Mouse (Mus musculus) common myeloid progenitor, adult 5-6 weeks (primary cell): ENCODE measurements at regions not wholly inside any gene's neighbourhood (a gene's known extent, or its start where the extent isn't known, plus 50 kb on each side); places are given as distances from the start of the nearest gene placed in this dataset.
"Not testable (repeated sequence)": the region's sequence is repeated elsewhere in the genome, so short reads cannot be mapped to it uniquely, and the experiment has no call there.

Experiments used
- ATAC-seq: replicated peaks from 2 replicates; pipeline ENCODE4 v1.8.0; 2016; ENCODE audit warnings: low read depth, mild to moderate bottlenecking, moderate TSS enrichment, inconsistent platforms; ENCODE audit not compliant: poor library complexity, severe bottlenecking

DNA sequence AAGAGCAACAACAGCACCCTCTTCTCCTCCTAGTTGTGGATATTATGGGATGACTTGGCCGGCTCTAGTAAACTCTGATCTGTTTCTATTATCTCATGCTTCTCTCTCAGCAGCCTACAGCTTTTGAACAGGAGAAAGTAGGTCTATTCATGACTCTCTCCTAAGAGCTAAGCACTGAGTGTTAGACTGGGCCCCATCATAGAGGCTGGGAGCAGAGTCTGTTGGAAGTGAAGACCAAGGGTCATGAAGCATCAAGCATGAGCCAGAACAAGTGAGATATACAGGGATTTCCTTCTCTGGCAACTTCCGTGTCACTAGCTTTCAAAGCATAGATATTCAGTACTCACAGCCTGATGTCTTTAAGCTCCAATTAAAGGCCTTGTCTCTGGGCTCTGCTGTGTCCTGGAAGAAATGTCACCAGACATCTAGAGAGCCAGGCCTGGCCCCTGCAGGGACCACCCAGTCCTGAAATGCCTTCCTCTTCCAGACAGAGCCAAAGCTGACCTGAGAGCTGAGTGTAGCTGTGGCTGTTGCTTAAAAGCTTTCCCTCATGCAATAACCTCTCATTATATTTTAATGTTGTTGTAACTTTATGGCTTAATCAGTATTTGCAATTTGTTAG is 386.4 kb upstream of the Zfp703 start:
- no peak for ATAC-seq

GRCm38 (mm10) chr8:26591266-26591665 is 385.9 kb upstream of the Zfp703 start:
- ATAC-seq: no peak

- ATAC-seq: peak; percentile 50; the same call in 1 of the 2 replicates
Measured at GRCm38 (mm10) chr8:26593536-26594368, 383.4 kb upstream of the Zfp703 start.

GRCm38 (mm10) chr8:26594369-26594920 is 382.7 kb upstream of the Zfp703 start:
- ATAC-seq: no peak

DNA sequence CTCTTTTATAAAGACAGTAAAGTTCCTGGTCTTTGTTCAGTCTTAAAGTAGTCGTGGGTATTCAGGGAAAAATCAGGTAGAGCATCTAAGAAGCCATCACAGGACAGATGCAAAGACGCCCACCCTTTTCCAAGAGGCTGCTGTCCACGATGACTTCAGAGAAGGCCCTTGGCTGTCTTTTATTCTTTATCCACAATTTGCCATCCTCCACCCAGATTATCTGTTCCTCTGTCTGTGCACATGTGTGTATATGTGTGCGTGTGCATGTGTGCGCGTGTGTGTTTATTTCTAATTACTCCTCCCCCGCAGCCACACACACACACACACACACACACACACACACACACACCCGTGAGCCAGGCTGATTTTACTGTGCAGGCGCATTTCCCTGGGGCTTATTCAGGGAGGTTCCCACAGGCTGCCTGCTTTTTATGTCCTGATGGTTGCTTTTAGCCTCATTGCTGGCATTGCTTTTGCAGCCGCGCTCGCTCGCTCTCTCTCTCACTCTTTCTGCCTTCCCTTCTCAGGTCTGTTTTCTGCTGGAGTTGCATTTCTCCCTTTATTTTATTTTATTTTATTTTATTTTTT is 381.6 kb upstream of the Zfp703 start:
- no peak for ATAC-seq

DNA sequence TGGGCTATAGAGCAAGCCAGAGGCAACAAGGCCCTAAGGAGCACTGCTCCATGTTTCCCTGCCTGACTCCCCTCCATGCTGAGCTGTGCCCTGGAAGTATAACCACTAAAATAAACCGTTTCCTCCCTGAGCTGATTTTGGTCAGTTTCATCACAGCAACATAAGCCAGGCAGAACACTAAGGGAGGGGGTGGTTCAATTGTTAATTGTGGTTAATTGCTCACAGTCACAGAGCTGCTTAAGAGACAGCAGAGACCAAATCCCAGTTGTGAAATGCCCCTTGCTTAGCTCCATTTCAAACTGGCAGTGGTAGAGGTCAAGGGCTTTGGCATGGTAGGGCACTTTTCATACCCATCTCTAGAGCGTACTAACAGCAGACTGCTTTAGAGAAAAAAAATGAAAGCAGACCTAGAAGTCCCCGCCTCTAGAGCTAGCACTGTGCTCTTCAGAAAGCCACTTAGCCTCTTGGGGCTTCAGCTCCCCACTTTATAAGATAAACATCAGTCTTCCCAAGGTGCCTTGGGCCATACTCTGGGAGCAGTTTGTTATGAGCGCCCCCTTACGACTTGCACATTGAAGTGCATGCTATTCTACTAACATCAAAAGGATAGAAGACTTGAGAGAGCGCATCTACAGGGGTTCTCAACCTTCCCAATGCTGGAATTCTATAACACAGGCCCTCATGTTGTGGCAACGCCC is 380.3 kb upstream of the Zfp703 start:
- peak; percentile 71 for ATAC-seq

- ATAC-seq: no peak
Measured at GRCm38 (mm10) chr8:26598520-26598919, 378.6 kb upstream of the Zfp703 start.

GRCm38 (mm10) chr8:26600127-26600526 is 377.0 kb upstream of the Zfp703 start:
- no peak for ATAC-seq

- no peak for ATAC-seq
Measured at GRCm38 (mm10) chr8:26608001-26608400, 369.1 kb upstream of the Zfp703 start.

DNA sequence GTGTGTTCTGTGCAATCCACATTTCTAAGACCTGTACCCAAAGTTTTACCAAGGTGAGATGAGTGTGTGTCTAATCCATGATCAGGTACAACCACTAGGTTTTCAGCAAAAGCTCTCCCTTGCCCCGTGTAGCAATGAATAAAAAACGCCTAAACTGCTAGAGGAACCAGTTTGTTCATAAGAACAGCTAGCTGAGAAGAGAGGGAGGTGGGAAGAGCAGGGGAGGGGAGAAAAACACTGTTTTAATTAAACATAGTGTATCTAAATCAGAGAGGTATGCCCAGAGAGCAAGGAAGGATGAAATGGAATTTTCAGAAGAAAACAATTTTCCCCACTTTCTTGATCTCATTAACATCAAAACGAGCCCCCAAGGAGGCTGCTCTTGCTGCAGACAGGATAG is 368.5 kb upstream of the Zfp703 start:
- ATAC-seq: no peak

GRCm38 (mm10) chr8:26612153-26612552 is 365.0 kb upstream of the Zfp703 start:
- no peak for ATAC-seq

DNA sequence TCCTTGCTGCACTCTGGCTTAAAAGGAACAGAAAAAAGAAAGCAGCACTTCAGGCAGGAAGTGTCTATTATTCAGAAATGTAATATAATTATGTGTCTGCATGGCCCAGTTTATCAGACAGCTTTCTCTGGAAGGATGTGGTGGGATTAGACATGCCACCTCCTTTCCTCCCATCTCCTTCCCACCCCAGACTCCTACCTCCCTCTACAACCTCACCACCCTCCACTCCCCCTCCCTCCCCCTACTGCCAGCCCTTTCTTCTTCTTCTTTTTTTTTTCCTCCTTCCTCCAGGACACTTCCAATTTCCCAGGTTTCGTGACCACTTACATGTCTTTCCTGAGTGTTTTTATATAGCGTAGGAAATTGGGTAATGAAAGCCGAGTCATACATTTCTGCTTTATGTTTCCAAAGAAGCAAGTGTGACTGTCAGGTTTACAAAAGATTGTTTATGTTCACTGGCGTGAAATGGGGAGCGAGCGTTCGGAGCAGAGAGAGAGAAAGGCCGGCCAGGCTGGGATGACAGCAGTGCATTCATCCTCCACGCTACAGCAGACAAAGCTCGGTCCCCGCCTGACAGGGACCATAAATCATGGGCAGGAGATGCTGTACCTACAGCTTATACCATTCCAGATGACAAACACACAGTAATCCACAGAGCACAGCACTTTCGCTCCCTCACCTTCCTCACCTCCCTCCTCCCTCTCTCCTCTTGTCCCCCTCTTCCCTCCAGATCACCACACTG is 354.6 kb upstream of the Zfp703 start:
- ATAC-seq: peak; percentile 47; the same call in 1 of the 2 replicates

DNA sequence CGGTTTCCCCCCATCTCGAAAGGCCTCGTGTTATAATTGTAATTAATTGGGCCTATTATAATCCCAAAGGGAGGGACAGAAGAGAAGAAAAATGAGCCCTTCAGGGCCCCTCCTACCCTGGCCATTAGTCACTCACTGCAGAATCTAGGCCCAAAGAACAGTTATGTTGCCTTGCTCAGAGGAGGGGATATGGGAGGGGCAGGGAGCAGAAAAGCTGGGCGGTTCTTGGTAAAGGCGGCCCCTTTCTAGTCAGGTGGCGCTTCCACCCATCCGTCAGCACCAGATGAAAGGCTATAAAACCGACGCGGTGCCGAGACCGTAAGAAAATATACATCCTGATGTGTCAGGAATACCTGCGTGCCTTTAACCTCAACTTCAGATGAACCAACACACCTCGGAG is 350.9 kb upstream of the Zfp703 start:
- no peak for ATAC-seq

- no peak for ATAC-seq
Measured at GRCm38 (mm10) chr8:26626651-26627077, 350.5 kb upstream of the Zfp703 start.

DNA sequence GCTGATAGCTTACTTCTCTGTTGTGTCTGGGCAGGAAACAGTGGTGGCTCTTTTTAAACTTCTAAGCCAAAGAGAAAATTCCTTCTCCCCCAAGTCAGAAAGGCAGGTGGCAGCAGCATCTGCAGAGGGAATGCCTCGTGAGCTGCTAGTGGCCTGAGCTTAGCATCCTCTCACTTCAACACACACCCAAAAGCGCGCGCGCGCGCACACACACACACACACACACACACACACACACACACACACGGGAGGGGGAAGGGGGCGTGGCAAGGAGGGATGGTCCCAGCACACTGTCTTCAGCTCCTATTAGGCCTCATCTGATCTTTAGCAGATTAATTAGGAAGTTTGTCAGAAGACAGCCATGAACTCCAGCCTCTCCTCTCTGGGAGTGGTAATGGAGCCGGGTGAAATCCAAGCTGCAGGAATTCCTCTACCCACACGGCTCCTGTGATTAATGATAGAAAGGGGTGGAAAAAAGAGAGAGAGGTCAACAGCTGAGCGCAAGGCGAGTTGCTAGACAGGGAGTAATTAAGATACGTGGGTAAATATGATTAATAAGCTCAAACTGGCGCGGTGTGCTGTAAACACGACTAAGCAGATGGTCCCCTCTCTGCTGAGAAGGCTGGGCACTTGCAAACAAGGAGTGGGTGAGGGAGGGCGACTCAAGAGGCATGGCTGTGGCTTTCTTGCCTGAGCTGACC is 349.8 kb upstream of the Zfp703 start:
- no peak for ATAC-seq

DNA sequence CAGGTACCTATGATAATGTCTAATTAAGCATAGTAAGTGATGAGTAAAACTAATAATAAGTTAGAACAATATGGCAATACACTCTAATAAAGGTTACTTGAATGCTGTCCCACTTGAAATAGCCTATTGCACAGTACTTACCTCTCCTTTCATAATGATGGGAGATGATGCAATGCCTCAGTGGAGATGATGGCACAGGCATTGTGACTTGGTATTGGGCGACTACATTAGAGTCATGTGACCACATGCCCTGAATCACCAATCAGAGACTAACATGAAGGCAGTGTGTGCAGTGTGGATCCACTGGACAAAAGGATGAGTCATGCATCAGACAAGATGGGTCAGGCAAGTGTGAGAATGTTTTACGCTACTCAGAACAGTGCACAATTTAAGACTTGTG is 346.6 kb upstream of the Zfp703 start:
- ATAC-seq: no peak

DNA sequence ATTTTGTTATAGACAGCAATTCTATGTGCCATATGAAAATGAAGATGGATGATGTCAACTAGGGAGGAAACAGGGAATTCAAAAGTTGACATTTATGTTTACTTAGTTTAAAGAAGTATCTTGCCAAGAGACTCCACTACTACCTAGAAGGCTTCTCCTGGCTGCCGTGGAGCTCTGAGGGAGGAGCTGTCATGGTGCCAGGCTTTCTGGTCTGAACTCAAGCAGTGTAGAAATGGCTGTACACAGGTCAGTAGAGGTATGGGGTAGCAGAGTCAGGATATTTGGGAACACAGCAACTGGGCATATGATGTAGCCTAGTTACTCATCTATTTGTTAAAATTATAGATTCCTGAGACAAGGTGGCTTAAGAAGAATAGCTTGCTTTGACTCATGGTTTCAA is 341.4 kb upstream of the Zfp703 start:
- ATAC-seq: no peak

DNA sequence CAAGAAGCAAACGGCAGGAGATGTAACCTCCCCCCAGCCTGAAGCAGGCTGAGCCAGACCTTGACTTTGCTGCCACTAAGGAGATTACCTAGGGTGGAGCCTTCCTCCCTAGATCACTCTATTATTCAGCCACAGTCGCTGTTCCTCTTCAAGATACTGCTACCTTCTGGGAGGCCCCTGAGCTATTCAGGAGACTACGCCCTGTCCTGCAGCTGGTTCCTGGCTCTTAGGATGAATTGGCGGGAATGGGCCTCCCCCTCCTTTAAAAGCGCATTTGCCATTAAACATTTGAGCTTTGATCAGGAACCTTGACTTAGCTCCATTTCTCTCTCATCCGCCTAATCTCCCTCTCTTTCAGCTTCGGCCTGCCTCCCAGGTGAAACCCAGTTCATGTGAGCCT is 331.8 kb upstream of the Zfp703 start:
- ATAC-seq: not testable (repeated sequence)

GRCm38 (mm10) chr8:26650287-26650686 is 326.8 kb upstream of the Zfp703 start:
- ATAC-seq: no peak
